Mouse (Mus musculus): ENCODE measurements around the gene 9230112D13Rik.

Gene 9230112D13Rik

DNA sequence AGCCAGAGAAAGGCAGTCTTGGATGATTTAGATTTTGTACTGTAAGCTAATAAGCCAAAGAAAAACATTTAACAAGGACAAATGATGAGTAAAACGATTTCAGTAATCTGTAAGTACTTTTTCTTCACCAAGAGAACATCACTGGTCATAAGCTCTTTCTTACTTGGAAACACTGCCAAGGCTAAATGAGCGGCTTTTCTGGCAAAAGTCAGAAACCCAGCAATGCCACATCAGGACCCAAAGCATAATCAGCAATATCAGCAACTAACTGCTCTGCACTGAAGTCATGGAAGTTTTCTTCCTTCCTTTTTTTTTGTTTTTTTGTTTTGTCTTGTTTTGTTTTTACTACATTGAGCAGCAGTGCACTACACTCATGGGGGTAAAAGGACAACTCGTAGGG is 25.3 kb downstream of the 9230112D13Rik start:
- DNase-seq: no peak

DNA sequence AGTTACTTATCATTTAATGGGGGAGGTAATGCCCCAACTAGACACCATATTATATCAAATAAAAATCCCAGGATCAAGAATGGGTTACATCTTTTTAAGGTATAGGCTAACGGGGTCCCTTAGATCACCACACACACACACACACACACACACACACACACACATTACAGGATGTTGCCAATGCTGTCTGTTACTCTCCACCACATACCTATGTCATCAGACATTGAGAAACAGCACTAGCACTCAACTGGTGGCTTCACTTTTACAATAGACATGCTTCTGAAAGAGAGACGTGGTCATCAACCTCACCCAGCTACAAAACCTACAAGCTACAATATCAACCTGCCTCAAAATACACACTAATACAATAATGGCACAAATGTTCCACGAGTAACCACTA is 28.9 kb downstream of the 9230112D13Rik start:
- DNase-seq: no peak

DNA sequence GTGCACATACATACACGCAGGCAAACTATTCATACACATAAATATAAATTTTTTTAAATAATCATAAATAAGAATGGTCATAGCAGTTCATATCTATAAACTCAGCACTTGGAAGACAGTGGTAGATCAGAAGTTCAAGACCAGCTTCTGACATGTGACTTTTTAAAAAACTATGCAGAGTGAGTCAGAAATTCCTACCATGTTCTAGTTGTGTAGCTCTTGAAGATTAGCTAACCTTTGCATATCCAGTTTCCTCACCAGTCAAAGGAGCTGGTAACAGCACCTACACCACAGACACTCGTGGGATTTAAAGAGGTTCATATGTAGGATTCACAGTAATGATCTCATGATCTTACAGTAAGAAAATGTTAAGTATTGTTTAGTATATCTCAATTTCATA is 29.9 kb downstream of the 9230112D13Rik start:
- no peak for DNase-seq

DNA sequence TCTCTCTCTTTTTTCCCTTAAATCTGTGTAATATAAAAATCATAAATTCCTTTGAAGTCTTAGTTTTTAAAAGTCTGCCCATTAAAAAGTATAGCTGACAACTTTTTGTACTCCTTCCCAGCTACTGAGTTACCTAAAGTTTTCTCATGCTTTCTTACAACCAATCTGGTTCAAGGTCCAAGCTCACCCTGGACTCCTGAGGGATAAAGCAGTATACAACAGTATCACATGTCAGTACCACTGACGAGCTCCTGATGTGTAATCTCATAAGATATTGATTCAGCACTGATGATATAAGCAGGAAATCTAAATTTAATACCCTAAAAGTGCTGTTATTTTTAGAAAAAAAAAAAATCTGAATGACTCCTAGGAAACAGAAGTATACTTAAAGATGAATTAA is 31.6 kb downstream of the 9230112D13Rik start:
- DNase-seq: no peak

DNA sequence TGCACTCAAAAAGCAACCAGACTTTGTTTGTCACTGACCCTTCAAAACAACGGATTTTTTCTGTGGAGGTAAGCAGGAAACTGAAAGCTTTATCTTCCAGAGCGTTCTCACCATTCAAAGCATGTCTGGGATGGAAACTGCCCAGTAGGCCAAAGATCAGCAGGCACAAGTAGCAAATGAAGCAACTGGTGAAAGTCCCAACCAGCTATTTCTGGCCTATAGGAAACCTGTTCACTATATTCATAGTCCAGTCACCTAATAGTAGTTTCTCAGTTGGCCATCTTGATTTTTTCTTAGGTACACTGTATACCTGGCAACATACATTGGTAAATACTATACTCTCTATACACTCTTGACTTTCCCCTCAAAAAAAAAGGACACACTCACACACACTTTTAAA is 32.7 kb downstream of the 9230112D13Rik start:
- DNase-seq: no peak

DNA sequence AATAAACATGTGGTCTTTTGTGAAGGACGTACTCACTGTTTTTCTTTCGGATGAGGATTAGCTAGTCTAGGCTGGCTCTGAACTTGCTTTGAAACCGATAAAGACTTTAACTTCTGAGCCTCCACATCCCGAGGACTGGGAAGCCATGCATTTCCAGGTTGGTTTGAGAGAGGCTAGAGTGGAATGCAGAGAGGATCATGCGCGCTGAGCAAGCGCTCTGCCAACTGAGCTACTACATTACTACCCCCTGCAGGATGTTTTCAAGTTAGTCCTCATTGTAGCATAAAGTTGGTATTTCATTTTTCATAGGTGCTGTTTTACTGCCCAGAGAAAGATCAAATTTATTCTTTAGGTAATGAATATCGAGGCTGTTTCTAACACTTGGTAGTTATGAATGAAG is 36.4 kb downstream of the 9230112D13Rik start:
- DNase-seq: no peak

DNA sequence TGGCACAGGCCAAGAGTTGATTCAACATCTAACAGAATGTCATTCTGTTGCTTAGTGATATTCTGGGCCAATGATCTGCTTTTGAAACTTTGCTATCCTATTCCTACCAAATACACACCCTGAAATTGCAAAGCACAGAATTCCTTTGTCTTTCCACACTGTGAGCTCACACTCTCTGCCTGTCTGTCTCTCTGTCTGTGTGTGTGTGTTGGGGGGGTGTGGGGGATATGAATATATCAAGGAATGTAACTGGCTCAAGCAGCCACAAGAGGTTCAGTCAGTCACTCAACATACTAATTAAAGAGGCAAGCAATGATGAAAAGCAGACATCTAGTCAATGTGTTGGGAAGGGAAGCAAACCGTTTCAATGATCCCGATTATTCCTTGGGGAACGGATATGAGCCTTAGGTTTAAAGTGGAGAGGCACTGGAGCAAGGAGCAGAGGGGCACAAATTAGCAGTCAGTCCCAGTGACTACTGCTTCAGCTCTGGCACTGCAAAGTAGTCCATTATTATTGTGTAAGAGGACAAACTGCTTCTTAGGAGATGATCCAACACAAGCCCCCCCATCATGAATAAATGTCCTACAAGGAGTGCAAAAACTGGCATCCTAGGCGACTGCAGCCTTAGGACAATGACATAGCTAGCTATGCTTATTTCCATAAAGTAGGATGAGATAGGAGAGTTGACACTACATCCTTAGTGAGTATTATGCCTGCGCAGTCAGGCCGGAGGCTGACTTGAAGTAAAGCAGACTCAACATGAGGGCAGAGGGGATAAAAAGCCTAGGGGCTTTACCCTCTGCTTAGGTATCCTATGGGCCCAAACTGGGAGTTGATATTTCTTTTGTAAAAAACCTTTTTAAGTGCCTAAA is 38.9 kb downstream of the 9230112D13Rik start:
- DNase-seq: no peak

DNA sequence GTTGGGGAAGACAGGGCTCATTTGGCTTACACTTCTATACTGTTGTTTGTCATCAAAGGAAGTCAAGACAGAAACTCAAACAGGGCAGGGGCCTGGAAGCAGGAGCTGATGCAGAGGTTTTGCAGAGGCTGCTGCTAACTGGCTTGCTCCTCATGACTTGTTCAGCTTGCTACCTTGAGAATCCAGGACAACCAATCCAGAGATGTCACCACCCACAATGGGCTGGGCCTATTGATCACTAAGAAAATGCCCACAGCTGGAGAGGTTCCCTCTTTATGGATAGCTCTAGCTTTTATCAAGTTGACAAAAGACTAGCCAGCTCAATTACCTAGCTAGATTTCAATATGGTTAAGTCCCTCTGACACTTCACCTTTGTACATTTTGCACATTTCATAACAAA is 51.0 kb downstream of the 9230112D13Rik start:
- DNase-seq: no peak

DNA sequence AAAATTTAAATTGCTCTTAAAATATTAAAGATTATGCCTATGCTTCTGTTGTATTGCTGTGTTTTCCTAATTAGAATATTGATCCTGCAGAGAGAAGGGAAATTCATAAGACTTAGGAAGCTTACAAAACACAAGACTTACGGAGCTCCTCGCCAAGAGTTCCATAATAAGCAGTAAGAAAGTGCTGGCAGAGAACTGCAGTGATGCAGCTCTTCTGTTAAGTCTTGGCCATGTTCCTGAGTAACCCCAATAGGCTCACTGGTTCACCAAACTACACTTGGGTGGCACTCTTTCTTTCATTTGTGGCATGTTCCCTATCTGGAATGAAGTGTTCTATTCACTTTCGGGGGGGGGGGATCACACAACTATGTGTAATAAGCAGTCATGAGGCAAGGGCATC is 56.3 kb downstream of the 9230112D13Rik start:
- DNase-seq: no peak
